Mouse (Mus musculus): ENCODE results near the gene Syngr2. TPM values are rescaled to one million over a fixed set of nuclear protein-coding genes. Genes with fewer than 3 reads are reported as not detected.
A peak's percentile ranks its signal among the peaks of the same experiment; 100 is the strongest.

Gene Syngr2
- polyA plus RNA-seq, 1 experiment from 2014 or later, result 24.4 TPM

DNA sequence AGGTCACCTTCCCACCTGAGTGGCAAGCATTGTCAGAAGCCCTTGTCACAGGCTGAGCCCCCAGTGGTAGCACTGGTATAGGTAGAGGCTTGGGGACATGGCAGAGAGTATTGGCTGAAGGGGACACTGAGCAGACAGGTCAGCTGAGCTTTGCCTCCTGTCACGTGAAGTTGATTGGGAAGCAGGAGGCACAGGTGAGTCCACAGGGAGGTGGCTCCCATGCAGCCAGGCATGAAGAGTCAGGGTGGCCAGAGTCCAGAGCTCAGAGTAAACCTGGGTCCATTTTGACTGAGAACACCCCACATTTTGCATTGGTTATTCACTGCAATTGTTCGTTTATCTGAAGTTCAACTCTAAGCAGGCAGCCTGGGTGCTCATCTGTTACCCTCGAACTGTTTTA is 43.4 kb downstream of the Syngr2 start:
- no peak for DNase-seq (ENCODE audit: low spot score)
- H3K36me3 ChIP-seq, result peaks cover 73% of the 10 kb centered on the region
- WGBS, result 95% methylated on average over 3 of the region's 3 CpGs
- H3K9me3 ChIP-seq (replicated peaks), result no peaks in the 10 kb centered on the region
- H3K4me3 ChIP-seq, result no peak overlapping the region
- peaks cover 25% of the 10 kb centered on the region for H3K4me1 ChIP-seq
- H3K27ac ChIP-seq, result no peak overlapping the region
- H3K27me3 ChIP-seq (ENCODE audit: low read depth, poor library complexity, severe bottlenecking), result no peaks in the 10 kb centered on the region

DNA sequence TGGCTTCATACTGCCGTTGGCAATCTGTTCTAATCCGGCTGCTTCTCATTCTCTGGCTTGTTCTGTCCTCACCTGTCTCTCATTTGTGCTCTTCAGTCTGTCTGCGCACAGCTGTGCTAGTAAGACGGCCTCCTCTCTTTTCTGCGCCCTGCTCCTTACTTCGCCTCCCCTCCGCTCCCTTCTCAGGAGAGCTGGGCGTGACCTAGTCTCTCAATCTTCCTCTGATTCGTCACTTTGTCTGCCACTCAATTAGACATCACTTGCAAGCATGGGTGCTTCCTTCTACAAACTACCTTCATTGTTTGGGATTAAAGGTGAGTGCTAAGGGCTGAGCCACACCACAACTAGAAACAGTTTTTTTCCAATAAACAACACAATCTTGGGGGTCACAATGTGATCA is 44.8 kb downstream of the Syngr2 start:
- Histone ChIP-seq H3K9me3 (replicated peaks) (no peaks in the 10 kb centered on the region), H3K36me3 (peaks cover 80% of the 10 kb centered on the region)
- 90% methylated on average over 9 of the region's 9 CpGs for WGBS

DNA sequence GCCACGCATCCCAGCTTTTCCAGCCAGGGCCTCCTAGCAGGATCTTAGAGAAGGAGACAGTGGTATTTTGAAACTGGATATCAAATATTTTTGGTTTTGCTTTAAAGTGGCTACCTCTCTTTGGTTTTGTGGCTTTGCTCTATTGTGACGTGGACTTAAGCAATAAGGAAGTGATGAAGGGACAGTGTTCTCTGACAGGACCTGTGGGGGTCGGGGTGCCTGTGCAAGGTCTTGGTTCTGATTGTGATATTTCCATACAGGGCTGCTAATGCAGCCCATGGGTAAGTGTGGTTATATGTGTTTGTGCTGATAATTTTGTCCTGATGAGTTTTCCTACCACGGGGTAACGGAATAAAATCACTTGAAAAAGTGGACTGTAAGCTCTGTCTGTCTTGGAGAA is 45.9 kb downstream of the Syngr2 start:
- Histone ChIP-seq H3K4me3 (no peak overlapping the region), H3K4me1 (peaks cover 17% of the 10 kb centered on the region), H3K9me3 (replicated peaks) (no peaks in the 10 kb centered on the region), H3K27me3 (ENCODE audit: low read depth, poor library complexity, severe bottlenecking) (peaks cover 24% of the 10 kb centered on the region), H3K36me3 (peaks cover 79% of the 10 kb centered on the region), H3K27ac (no peak overlapping the region)
- WGBS, result 95% methylated on average over 5 of the region's 5 CpGs
- DNase-seq (ENCODE audit: low spot score), result no peak

More for the DNA sequence above, 44.8 kb downstream of the Syngr2 start:
- no peak for DNase-seq (ENCODE audit: low spot score)
- no peak overlapping the region for H3K27ac ChIP-seq
- peaks cover 13% of the 10 kb centered on the region for H3K27me3 ChIP-seq (ENCODE audit: low read depth, poor library complexity, severe bottlenecking)
- no peak overlapping the region for H3K4me3 ChIP-seq
- H3K4me1 ChIP-seq, result peaks cover 17% of the 10 kb centered on the region

DNA sequence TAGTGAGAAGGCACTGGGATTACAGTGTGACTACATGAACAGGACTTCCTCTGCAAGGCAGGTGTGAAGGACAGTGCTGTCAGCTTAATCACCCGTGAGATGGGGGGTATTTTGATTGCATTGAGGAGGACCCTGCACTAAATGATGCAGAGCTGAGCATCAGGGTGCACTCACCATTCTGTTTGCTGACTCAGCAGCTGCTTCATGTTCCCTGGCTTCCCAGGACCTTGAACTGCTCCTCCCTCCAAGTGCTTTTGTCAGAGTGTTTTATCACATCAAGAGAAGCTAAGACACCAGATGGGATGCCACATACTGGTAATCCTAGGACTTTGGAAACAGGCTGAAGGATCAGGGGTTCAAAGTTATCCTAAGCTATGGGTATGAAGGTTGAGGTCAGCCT is 46.5 kb downstream of the Syngr2 start:
- Histone ChIP-seq H3K27me3 (ENCODE audit: low read depth, poor library complexity, severe bottlenecking) (peaks cover 30% of the 10 kb centered on the region), H3K4me1 (peaks cover 20% of the 10 kb centered on the region), H3K27ac (no peak overlapping the region), H3K9me3 (replicated peaks) (no peaks in the 10 kb centered on the region), H3K36me3 (peaks cover 73% of the 10 kb centered on the region), H3K4me3 (no peak overlapping the region)
- no peak for DNase-seq (ENCODE audit: low spot score)
- WGBS, result 86% methylated on average over 1 of the region's 1 CpGs

DNA sequence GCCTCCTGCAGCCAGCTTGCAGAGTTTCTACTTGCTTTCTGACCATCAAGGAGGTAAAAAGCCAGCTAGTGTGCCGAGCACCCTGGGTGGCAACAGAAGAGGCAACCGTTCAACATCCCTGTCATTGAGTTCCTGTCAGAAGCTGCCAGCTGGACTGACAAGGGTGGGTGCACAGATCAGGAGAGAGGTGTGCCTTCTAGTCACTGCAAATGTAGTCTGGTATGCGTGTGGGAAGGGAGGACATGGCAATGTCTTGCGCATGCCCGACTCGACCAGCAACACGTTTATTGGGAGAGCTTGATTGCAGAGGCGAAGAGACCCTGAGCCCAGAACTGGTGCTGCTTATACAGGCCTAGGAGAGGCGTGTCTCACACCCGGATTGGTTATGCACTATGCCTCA is 48.0 kb downstream of the Syngr2 start:
- Histone ChIP-seq H3K4me1 (peaks cover 17% of the 10 kb centered on the region), H3K9me3 (replicated peaks) (no peaks in the 10 kb centered on the region), H3K36me3 (peaks cover 58% of the 10 kb centered on the region), H3K4me3 (no peak overlapping the region), H3K27me3 (ENCODE audit: low read depth, poor library complexity, severe bottlenecking) (peaks cover 45% of the 10 kb centered on the region), H3K27ac (no peak overlapping the region)
- DNase-seq (ENCODE audit: low spot score), result no peak
- 96% methylated on average over 10 of the region's 10 CpGs for WGBS

DNA sequence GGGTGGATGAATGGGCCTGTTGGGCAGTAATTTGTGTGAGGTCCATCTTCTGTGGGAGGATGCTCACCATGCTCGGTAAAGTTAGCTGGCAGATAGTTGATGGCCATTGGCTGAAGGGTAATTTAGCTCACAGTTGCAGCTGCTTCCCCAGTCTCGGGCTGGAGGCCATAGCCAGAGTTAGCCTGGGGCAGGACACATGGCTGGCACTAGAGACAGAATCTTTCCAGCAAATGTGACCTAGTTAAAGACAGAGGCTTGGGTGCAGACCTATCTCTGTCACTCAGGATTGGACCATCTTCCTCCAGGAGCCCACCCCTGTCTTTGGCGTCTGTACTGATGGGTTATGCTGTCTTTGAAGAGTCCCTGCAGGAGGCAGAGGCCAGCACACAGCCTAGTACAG is 48.9 kb downstream of the Syngr2 start:
- Histone ChIP-seq H3K27me3 (ENCODE audit: low read depth, poor library complexity, severe bottlenecking) (peaks cover 54% of the 10 kb centered on the region), H3K4me1 (peaks cover 25% of the 10 kb centered on the region), H3K9me3 (replicated peaks) (no peaks in the 10 kb centered on the region), H3K27ac (no peak overlapping the region), H3K36me3 (peaks cover 49% of the 10 kb centered on the region), H3K4me3 (no peak overlapping the region)
- WGBS, result 57% methylated on average over 3 of the region's 3 CpGs
- DNase-seq (ENCODE audit: low spot score), result no peak

DNA sequence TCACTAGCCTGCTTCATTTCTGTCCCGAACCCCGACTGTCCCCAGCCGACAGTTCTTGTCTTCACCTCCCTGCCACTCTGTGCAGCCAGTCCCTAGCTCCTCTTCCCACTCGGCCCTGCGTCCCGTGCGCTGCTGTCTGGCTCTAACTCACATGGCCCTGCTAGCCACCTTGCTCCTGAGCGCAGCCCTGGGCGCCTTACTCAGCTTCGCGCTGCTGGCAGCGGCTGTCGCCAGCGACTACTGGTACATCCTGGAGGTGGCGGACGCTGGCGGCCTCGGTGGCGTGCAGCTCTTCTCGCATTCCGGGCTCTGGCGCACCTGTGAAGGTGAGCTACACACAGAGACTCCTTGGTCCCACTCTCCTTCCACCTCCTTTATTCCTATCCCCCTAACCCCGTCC is 51.1 kb downstream of the Syngr2 start, which contains the start of gene Tmem235:
TSS of gene Tmem235 (plus strand) at position 152 of the 400 bp plus-strand sequence.
- Histone ChIP-seq H3K4me1 (peaks cover 39% of the 10 kb centered on the region), H3K9me3 (replicated peaks) (no peaks in the 10 kb centered on the region), H3K27me3 (ENCODE audit: low read depth, poor library complexity, severe bottlenecking) (peaks cover 64% of the 10 kb centered on the region), H3K36me3 (peaks cover 29% of the 10 kb centered on the region), H3K4me3 (peak within 1 kb of the TSS; percentile 16; the same call in 1 of the 2 replicates), H3K27ac (no peak within 1 kb of the TSS)
- no peak for DNase-seq (ENCODE audit: low spot score)
- WGBS, result 4% methylated on average over 23 of the region's 23 CpGs

DNA sequence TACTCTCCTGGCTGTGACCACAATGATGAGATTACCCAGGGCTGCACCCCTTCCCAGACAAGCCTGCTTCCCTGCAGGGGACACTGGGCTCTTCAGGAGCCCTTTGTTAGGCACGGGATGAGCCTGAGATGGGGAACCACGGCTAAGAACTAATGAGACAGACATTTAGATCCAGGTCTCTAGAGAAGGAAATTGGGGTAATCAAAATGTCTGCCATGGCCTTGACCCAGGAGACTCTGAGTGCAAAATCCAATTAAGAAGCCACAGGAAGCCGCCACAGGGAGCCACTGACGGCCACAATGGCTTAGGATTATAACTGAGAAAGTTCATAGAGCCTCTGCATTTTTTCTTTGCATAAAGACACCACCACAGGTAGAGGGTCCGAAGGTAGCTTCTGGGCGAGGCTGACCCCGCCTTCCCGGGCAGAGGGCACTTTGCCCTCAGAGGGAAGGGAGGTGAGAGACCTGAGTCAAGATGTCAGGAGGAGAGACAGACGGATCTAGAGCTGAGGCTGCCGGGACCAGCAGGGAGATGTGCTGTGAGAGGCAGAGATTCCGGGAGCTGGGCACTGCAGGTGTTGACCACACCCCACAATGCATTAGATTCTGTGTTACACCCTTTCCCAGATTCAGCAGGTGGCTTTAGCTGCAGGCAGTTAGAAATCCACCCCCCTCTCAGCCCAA is 53.8 kb downstream of the Syngr2 start:
- H3K36me3 ChIP-seq, result peaks cover 3% of the 10 kb centered on the region; the same call in 1 of the 2 replicates
- H3K27me3 ChIP-seq (ENCODE audit: low read depth, poor library complexity, severe bottlenecking), result peaks cover 76% of the 10 kb centered on the region
- no peaks in the 10 kb centered on the region for H3K9me3 ChIP-seq (replicated peaks)
- 36% methylated on average over 11 of the region's 11 CpGs for WGBS
- H3K4me1 ChIP-seq, result peaks cover 39% of the 10 kb centered on the region
- H3K4me3 ChIP-seq, result no peak overlapping the region
- no peak for DNase-seq (ENCODE audit: low spot score)
- H3K27ac ChIP-seq, result no peak overlapping the region

Other genes with a start within 250 kb of the Syngr2 start
- 11.4 and 14.1 TPM in 2 replicates for gene Tnrc6c, start 155.4 kb upstream of the Syngr2 start, polyA plus RNA-seq (2016; fragmentation: Nextera tagmentation; extraction: Ambion mirVana)
- gene Tmc8, start 27.6 kb upstream of the Syngr2 start, polyA plus RNA-seq (2016; fragmentation: Nextera tagmentation; extraction: Ambion mirVana), result 1.4 and 1.5 TPM in 2 replicates
- gene Tmc6, start 27.5 kb upstream of the Syngr2 start, polyA plus RNA-seq (2016; fragmentation: Nextera tagmentation; extraction: Ambion mirVana), result 25.1 and 28.2 TPM in 2 replicates
- 1.6 and 2.3 TPM in 2 replicates for gene 6030468B19Rik, start 12.0 kb upstream of the Syngr2 start, polyA plus RNA-seq (2016; fragmentation: Nextera tagmentation; extraction: Ambion mirVana)
- gene Gm20708, start within 50 bp of the Syngr2 start, polyA plus RNA-seq (2016; fragmentation: Nextera tagmentation; extraction: Ambion mirVana), result 0.23 and 0.58 TPM in 2 replicates
- gene Afmid, start 16.3 kb downstream of the Syngr2 start, polyA plus RNA-seq (2016; fragmentation: Nextera tagmentation; extraction: Ambion mirVana), result 2.4 and 3.3 TPM in 2 replicates
- gene Tk1, start 16.4 kb downstream of the Syngr2 start, polyA plus RNA-seq (2016; fragmentation: Nextera tagmentation; extraction: Ambion mirVana), result 170 and 183 TPM in 2 replicates
- 395 and 434 TPM in 2 replicates for gene Birc5, start 39.6 kb downstream of the Syngr2 start, polyA plus RNA-seq (2016; fragmentation: Nextera tagmentation; extraction: Ambion mirVana)
- not detected in 2 replicates for gene Tmem235, start 51.1 kb downstream of the Syngr2 start, polyA plus RNA-seq (2016; fragmentation: Nextera tagmentation; extraction: Ambion mirVana)
- gene Tha1, start 63.8 kb downstream of the Syngr2 start, polyA plus RNA-seq (2016; fragmentation: Nextera tagmentation; extraction: Ambion mirVana), result 2.4 and 3.3 TPM in 2 replicates
- 11.2 and 13.2 TPM in 2 replicates for gene Socs3, start 160.4 kb downstream of the Syngr2 start, polyA plus RNA-seq (2016; fragmentation: Nextera tagmentation; extraction: Ambion mirVana)
- 47.1 and 47.4 TPM in 2 replicates for gene Pgs1, start 176.6 kb downstream of the Syngr2 start, polyA plus RNA-seq (2016; fragmentation: Nextera tagmentation; extraction: Ambion mirVana)